Mouse (Mus musculus): ENCODE data around the gene Cxcl12. TPM values are rescaled to one million over a fixed set of nuclear protein-coding genes. Genes with fewer than 3 reads are reported as not detected.

The Cxcl12 gene
- polyA plus RNA-seq, 1 experiment from 2014 or later, result 61.8 TPM

GRCm38 (mm10) chr6:117207289-117207688, 39.0 kb downstream of the Cxcl12 start:
- DNase-seq (ENCODE audit: low spot score), result no peak
- Histone ChIP-seq H3K4me1 (replicated peaks; ENCODE audit: control insufficient read depth, insufficient read depth, low read length) (no peaks in the 10 kb centered on the region), H3K27ac (no peak overlapping the region), H3K4me3 (replicated peaks; ENCODE audit: low read length) (no peak overlapping the region), H3K36me3 (replicated peaks; ENCODE audit: control insufficient read depth, insufficient read depth) (no peaks in the 10 kb centered on the region), H3K27me3 (ENCODE audit: control insufficient read depth, insufficient read depth, low read length) (no peaks in the 10 kb centered on the region), H3K4me2 (replicated peaks) (no peak overlapping the region), H3K9me3 (ENCODE audit: control insufficient read depth, low read length) (no peaks in the 10 kb centered on the region), H3K9ac (no peak overlapping the region)
- 96% methylated on average over 1 of the region's 1 CpGs for WGBS
- ATAC-seq (ENCODE audit: low FRiP score), result no peak

DNA sequence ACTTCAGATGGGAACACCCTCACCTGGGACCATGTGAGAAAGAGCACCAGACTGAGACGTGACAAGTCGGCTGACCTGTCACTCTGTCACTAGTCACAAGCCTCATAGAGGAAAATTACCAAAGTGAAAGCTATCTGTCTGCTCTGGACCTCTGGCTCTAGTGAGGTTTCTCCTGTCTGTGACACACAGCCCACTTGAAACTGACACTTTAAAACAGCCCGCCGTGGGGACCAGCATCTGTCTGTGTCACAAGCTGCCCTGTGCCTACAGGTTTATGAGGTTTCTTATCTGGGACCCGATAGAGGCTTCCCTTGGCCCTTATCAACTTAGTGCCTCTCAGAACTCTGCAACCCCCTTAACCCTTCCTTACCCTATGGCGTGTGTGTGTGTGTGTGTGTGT, 41.8 kb downstream of the Cxcl12 start:
- H3K36me3 ChIP-seq (replicated peaks; ENCODE audit: control insufficient read depth, insufficient read depth), result no peaks in the 10 kb centered on the region
- ATAC-seq (ENCODE audit: low FRiP score) (no peak), DNase-seq (ENCODE audit: low spot score) (no peak)
- no peak overlapping the region for H3K4me2 ChIP-seq (replicated peaks)
- H3K9ac ChIP-seq, result no peak overlapping the region
- no peak overlapping the region for H3K4me3 ChIP-seq (replicated peaks; ENCODE audit: low read length)
- H3K9me3 ChIP-seq (ENCODE audit: control insufficient read depth, low read length), result no peaks in the 10 kb centered on the region
- 84% methylated on average over 6 of the region's 6 CpGs for WGBS
- H3K27me3 ChIP-seq (ENCODE audit: control insufficient read depth, insufficient read depth, low read length), result no peaks in the 10 kb centered on the region
- no peaks in the 10 kb centered on the region for H3K4me1 ChIP-seq (replicated peaks; ENCODE audit: control insufficient read depth, insufficient read depth, low read length)
- no peak overlapping the region for H3K27ac ChIP-seq

DNA sequence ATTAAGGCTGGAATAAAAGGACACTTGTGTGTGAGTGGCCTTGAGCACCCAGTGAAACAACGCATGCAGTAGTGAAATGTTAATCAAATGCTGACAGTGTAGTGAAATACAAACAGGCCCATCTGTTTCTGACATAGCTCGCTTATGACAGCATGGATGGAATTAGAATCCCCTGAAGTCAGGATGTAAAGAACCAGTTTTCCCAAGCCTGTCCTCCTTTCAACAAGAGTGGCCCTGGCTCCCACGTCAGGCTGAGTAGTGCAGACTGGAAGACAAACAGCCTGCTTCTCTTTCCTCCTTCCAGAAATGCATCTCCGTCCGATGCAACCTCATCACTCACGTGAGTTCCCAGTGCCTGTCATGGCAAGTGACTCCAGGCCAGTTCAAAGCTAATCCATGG, 42.2 kb downstream of the Cxcl12 start:
- no peak for DNase-seq (ENCODE audit: low spot score)
- no peak for ATAC-seq (ENCODE audit: low FRiP score)
- 69% methylated on average over 6 of the region's 6 CpGs for WGBS

DNA sequence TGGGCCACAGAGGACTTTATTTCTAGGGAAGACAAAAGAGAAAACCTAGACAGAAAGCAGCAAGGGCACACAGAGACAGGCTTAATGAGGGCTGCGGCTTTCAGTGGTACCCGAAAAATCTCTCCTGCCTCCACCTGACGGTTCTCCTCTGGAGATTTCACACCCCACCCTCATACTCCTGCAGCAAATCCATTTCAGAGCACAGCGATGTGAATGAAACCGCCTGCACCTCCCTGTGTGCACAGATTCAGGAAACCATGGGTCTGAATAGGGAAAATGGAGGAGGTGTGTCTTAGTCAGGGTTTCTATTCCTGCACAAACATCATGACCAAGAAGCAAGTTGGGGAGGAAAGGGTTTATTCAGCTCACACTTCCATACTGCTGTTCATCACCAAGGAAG, 46.2 kb downstream of the Cxcl12 start:
- 88% methylated on average over 5 of the region's 5 CpGs for WGBS
- Histone ChIP-seq H3K4me1 (replicated peaks; ENCODE audit: control insufficient read depth, insufficient read depth, low read length) (no peaks in the 10 kb centered on the region), H3K9me3 (ENCODE audit: control insufficient read depth, low read length) (no peaks in the 10 kb centered on the region), H3K4me2 (replicated peaks) (no peak overlapping the region), H3K4me3 (replicated peaks; ENCODE audit: low read length) (no peak overlapping the region), H3K36me3 (replicated peaks; ENCODE audit: control insufficient read depth, insufficient read depth) (no peaks in the 10 kb centered on the region), H3K27ac (no peak overlapping the region), H3K9ac (no peak overlapping the region), H3K27me3 (ENCODE audit: control insufficient read depth, insufficient read depth, low read length) (no peaks in the 10 kb centered on the region)
- no peak for ATAC-seq (ENCODE audit: low FRiP score)
- DNase-seq (ENCODE audit: low spot score), result no peak

More for the DNA sequence above, 42.2 kb downstream of the Cxcl12 start:
- Histone ChIP-seq H3K27me3 (ENCODE audit: control insufficient read depth, insufficient read depth, low read length) (no peaks in the 10 kb centered on the region), H3K4me3 (replicated peaks; ENCODE audit: low read length) (no peak overlapping the region), H3K36me3 (replicated peaks; ENCODE audit: control insufficient read depth, insufficient read depth) (no peaks in the 10 kb centered on the region), H3K9me3 (ENCODE audit: control insufficient read depth, low read length) (no peaks in the 10 kb centered on the region), H3K4me2 (replicated peaks) (no peak overlapping the region), H3K27ac (no peak overlapping the region), H3K4me1 (replicated peaks; ENCODE audit: control insufficient read depth, insufficient read depth, low read length) (no peaks in the 10 kb centered on the region), H3K9ac (no peak overlapping the region)

DNA sequence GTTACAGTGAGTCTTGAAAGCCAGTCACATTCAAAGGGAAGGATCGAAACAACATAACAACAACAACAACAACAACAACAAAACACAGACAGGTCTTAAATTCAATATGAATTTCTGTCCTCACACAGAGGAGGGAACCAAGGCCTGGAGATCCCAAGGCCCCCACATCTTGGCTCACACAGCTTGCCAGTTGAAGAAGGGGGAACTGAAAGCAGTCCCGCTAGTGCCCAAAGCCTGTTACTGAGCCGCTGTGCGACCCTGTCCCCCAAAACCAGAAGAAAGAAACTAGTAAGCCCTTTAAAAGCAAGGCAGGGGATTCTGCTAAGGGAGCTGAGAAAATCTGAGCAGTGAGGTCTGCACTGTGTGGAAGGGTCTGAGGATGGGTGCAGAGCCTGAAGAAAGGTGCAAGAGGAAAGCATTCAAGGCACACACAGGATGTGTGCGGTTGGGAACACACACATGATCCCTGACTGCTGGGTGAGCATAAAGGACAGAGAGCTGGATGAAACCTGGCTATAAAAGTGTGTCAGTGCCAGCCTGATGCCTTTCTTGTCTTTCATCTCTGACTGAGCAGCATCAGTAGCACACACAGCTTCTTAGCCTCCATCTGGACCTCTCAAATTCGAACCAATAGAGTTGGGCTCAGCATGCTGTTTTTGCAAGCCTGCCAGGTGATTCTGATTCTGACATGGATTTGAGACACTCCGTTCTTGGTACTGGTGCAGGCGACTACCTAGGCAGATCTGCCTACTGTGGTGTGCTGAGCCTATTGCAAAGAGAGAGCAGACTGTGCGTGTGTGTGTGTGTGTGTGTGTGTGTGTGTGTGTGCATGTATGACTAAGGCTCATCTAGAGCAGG, 50.3 kb downstream of the Cxcl12 start:
- no peak overlapping the region for H3K27ac ChIP-seq
- no peak for ATAC-seq (ENCODE audit: low FRiP score)

DNA sequence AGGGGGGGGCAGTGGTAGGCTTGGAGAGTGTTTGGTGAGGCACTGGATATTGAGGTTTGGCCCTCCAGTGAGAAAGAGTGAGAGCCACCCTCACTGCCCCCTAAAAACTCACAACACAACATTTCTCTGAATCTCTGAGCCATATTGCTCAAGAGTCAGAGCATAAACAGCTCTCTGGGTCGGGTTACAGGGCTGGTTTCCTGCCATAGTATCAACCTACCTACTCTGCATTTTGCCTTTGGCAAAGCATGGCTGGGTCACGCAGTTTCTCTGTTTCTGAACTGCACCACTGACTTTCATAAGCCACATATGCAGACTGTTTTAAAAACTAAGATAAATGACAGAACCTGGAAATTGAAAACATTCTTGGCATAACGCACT, 51.0 kb downstream of the Cxcl12 start:
- Histone ChIP-seq H3K36me3 (replicated peaks; ENCODE audit: control insufficient read depth, insufficient read depth) (no peaks in the 10 kb centered on the region), H3K27me3 (ENCODE audit: control insufficient read depth, insufficient read depth, low read length) (no peaks in the 10 kb centered on the region), H3K9me3 (ENCODE audit: control insufficient read depth, low read length) (no peaks in the 10 kb centered on the region), H3K4me3 (replicated peaks; ENCODE audit: low read length) (no peak overlapping the region), H3K27ac (no peak overlapping the region), H3K9ac (no peak overlapping the region), H3K4me2 (replicated peaks) (no peak overlapping the region), H3K4me1 (replicated peaks; ENCODE audit: control insufficient read depth, insufficient read depth, low read length) (no peaks in the 10 kb centered on the region)
- WGBS, result 73% methylated on average over 3 of the region's 3 CpGs
- ATAC-seq (ENCODE audit: low FRiP score), result no peak
- no peak for DNase-seq (ENCODE audit: low spot score)

More for the DNA sequence above, 50.3 kb downstream of the Cxcl12 start:
- Histone ChIP-seq H3K36me3 (replicated peaks; ENCODE audit: control insufficient read depth, insufficient read depth) (no peaks in the 10 kb centered on the region), H3K4me2 (replicated peaks) (no peak overlapping the region), H3K9ac (no peak overlapping the region), H3K9me3 (ENCODE audit: control insufficient read depth, low read length) (no peaks in the 10 kb centered on the region), H3K4me3 (replicated peaks; ENCODE audit: low read length) (no peak overlapping the region), H3K4me1 (replicated peaks; ENCODE audit: control insufficient read depth, insufficient read depth, low read length) (no peaks in the 10 kb centered on the region), H3K27me3 (ENCODE audit: control insufficient read depth, insufficient read depth, low read length) (no peaks in the 10 kb centered on the region)
- no peak for DNase-seq (ENCODE audit: low spot score)
- 86% methylated on average over 9 of the region's 9 CpGs for WGBS

DNA sequence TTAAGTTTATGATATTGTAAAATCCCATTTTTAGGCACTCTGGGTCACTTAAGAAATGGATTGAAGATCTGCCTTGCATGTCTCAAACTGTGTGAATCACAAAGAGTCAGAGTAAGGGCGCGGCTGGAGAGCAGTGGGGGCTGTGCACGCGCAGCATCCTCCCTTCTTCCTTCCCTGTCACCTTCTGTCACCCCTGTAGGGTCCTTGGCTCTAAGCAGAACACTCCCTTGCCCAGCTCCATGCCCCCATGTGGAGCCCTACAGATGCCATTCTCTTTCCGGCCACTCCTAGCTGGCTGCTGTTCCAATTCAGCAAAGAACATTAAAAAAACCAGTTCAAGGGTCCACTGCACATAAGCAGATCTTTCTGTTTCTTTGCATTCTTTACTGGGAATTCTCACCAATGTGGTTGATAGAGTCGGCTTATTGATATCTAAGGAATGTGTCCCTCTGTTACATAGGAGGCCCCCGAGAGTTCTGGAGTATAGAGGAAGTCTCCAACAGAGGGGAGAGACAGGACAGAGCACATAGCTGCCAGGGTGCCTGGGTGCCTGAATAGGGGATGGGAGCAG, 51.7 kb downstream of the Cxcl12 start:
- no peaks in the 10 kb centered on the region for H3K36me3 ChIP-seq (replicated peaks; ENCODE audit: control insufficient read depth, insufficient read depth)
- H3K4me1 ChIP-seq (replicated peaks; ENCODE audit: control insufficient read depth, insufficient read depth, low read length), result no peaks in the 10 kb centered on the region
- H3K4me2 ChIP-seq (replicated peaks), result no peak overlapping the region
- no peak for DNase-seq (ENCODE audit: low spot score)
- ATAC-seq (ENCODE audit: low FRiP score), result no peak
- H3K27me3 ChIP-seq (ENCODE audit: control insufficient read depth, insufficient read depth, low read length), result no peaks in the 10 kb centered on the region
- no peak overlapping the region for H3K27ac ChIP-seq
- H3K9ac ChIP-seq, result no peak overlapping the region
- H3K9me3 ChIP-seq (ENCODE audit: control insufficient read depth, low read length), result no peaks in the 10 kb centered on the region
- 79% methylated on average over 7 of the region's 7 CpGs for WGBS
- H3K4me3 ChIP-seq (replicated peaks; ENCODE audit: low read length), result no peak overlapping the region

GRCm38 (mm10) chr6:117220831-117221345, 52.6 kb downstream of the Cxcl12 start:
- Histone ChIP-seq H3K27ac (no peak overlapping the region), H3K9me3 (ENCODE audit: control insufficient read depth, low read length) (no peaks in the 10 kb centered on the region), H3K27me3 (ENCODE audit: control insufficient read depth, insufficient read depth, low read length) (no peaks in the 10 kb centered on the region), H3K36me3 (replicated peaks; ENCODE audit: control insufficient read depth, insufficient read depth) (no peaks in the 10 kb centered on the region), H3K4me1 (replicated peaks; ENCODE audit: control insufficient read depth, insufficient read depth, low read length) (no peaks in the 10 kb centered on the region), H3K4me3 (replicated peaks; ENCODE audit: low read length) (no peak overlapping the region), H3K4me2 (replicated peaks) (no peak overlapping the region), H3K9ac (no peak overlapping the region)
- 80% methylated on average over 11 of the region's 11 CpGs for WGBS
- DNase-seq (ENCODE audit: low spot score) (no peak), ATAC-seq (ENCODE audit: low FRiP score) (no peak)

All from hindbrain, embryonic 14.5 days (tissue).